Mouse (Mus musculus) liver, embryonic 11.5 days (tissue): Measurements from ENCODE around the gene Syngap1. TPM values are rescaled to one million over a fixed set of nuclear protein-coding genes. Genes with fewer than 3 reads are reported as not detected.

Source experiments
- ATAC-seq: fragments of 200-750 bp; cut with Nextera tagmentation; replicated peaks from 2 replicates; pipeline ENCODE4 v1.8.0; 2017; ENCODE audit warnings: moderate number of reproducible peaks, mild to moderate bottlenecking, moderate TSS enrichment, moderate library complexity; ENCODE audit not compliant: low FRiP score
- DNase-seq: peaks from one replicate; pipeline ENCODE4 v3.0.0-alpha.2; 2017; ENCODE audit warnings: low spot score
- H3K27ac ChIP-seq: fragments of 300-500 bp; sonication (generic); 2 replicates; pipeline ENCODE4 v1.5.1; 2014; ENCODE audit warnings: mild to moderate bottlenecking, low read depth, low read length, control low read depth
- H3K27me3 ChIP-seq: fragments of 300-500 bp; sonication (generic); replicated peaks from 2 replicates; pipeline ENCODE4 v1.6.1; 2014; ENCODE audit warnings: low read length, mixed read lengths; ENCODE audit not compliant: control insufficient read depth, insufficient read depth
- H3K36me3 ChIP-seq: fragments of 300-500 bp; sonication (generic); 2 replicates; pipeline ENCODE4 v1.6.1; 2014; ENCODE audit warnings: mild to moderate bottlenecking, low read length, moderate library complexity, mixed read lengths; ENCODE audit not compliant: control insufficient read depth, insufficient read depth
- H3K4me1 ChIP-seq: fragments of 300-500 bp; sonication (generic); replicated peaks from 2 replicates; pipeline ENCODE4 v1.6.1; 2014; ENCODE audit warnings: low read length, mixed read lengths; ENCODE audit not compliant: control insufficient read depth, insufficient read depth
- H3K4me2 ChIP-seq: fragments of 300-500 bp; sonication (generic); 2 replicates; pipeline ENCODE4 v1.6.1; 2014; ENCODE audit warnings: mild to moderate bottlenecking, control low read depth, moderate library complexity
- H3K4me3 ChIP-seq: fragments of 300-500 bp; sonication (generic); 2 replicates; pipeline ENCODE4 v1.5.1; 2014; ENCODE audit warnings: low read depth, low read length, control low read depth
- H3K9ac ChIP-seq: fragments of 300-500 bp; sonication (generic); 2 replicates; pipeline ENCODE4 v1.6.1; 2014; ENCODE audit warnings: low read depth, low read length, control low read depth
- H3K9me3 ChIP-seq: fragments of 300-500 bp; sonication (generic); 2 replicates; pipeline ENCODE4 v1.6.1; 2016; ENCODE audit warnings: low read length, inconsistent platforms, mixed read lengths; ENCODE audit not compliant: control insufficient read depth
- WGBS: fragments of 180-500 bp; shearing (Covaris S2); extraction: QIAGEN DNeasy Blood & Tissue Kit; methylation state at CpG from one replicate; pipeline ENCODE4 v1.1.7; 2014; 5-methylcytosine and 5-hydroxymethylcytosine counted together
- polyA plus RNA-seq: library from polyadenylated mRNA; unstranded; fragments of >200 nt; fragmentation: Nextera tagmentation; extraction: Ambion mirVana; gene quantifications from 2 replicates; pipeline ENCODE4 v1.2.1, GENCODE M21; 2014

Syngap1 gene
- polyA plus RNA-seq, 1 experiment from 2014 or later = 1.4 TPM

DNA sequence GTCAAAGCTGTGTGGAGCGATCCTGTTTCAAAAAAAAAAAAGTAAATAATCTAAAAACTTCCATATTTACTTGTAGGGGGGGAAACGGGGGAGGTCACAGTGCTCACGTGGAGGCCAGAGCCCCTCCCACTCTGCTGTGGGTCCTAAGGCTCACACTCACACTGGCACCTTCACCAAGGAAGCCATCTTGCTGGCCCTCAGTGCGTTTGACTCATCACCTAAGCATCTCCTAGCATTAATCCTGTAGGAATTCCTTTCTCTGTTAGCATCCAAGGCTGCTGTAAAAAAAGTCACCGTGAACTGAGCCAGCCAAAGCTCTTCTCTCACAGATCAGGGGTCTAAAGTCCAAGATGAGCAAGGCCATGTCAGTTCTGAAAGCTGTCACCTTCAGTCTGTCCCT is 15.3 kb downstream of the Syngap1 start:
- peak overlapping the region; percentile 69 for H3K27ac ChIP-seq
- H3K9me3 ChIP-seq = no peaks in the 10 kb centered on the region
- 72% methylated on average over 5 of the region's 5 CpGs for WGBS
- peaks cover 48% of the 10 kb centered on the region for H3K4me1 ChIP-seq
- peak overlapping the region; percentile 58 for H3K9ac ChIP-seq
- DNase-seq (no peak), ATAC-seq (no peak)
- H3K4me3 ChIP-seq = peak overlapping the region; percentile 35; the same call in 1 of the 2 replicates
- H3K36me3 ChIP-seq = peaks cover 9% of the 10 kb centered on the region
- 0 out of 2 replicates have a peak, but pooled peaks cover 3% of the 10 kb centered on the region for H3K27me3 ChIP-seq
- peak overlapping the region; percentile 65 for H3K4me2 ChIP-seq

- H3K9ac ChIP-seq = peak overlapping the region; percentile 61
- 0 out of 2 replicates have a peak, but pooled peaks cover 3% of the 10 kb centered on the region for H3K27me3 ChIP-seq
- no peaks in the 10 kb centered on the region for H3K9me3 ChIP-seq
- peak; percentile 85 for ATAC-seq
- peaks cover 9% of the 10 kb centered on the region for H3K36me3 ChIP-seq
- 49% methylated on average over 18 of the region's 18 CpGs for WGBS
- peak overlapping the region; percentile 35; the same call in 1 of the 2 replicates for H3K4me3 ChIP-seq
- DNase-seq = no peak
- H3K4me2 ChIP-seq = peak overlapping the region; percentile 65
- peaks cover 42% of the 10 kb centered on the region for H3K4me1 ChIP-seq
- H3K27ac ChIP-seq = peak overlapping the region; percentile 69
These were observed 15.8 kb downstream of the Syngap1 start for GRCm38 (mm10) chr17:26956895-26957294.

DNA sequence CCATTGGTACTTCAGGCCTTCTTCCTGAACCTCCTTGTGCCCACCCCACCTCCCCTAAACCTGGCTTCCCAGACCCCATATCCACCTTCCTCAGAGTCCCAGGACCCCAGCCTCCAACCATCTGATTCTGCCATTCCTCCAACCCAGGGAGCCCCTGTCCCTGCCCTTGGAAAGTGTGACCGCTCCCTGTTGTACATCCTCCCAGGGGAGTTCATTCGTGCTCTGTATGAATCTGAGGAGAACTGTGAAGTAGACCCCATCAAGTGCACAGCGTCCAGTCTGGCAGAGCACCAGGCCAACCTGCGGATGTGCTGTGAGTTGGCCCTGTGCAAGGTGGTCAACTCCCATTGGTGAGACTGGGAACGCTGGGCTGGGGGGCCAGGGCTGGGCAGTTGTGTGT is 16.8 kb downstream of the Syngap1 start:
- ATAC-seq = no peak
- Histone ChIP-seq H3K27ac (no peak overlapping the region), H3K27me3 (0 out of 2 replicates have a peak, but pooled peaks cover 3% of the 10 kb centered on the region), H3K4me3 (no peak overlapping the region), H3K9me3 (no peaks in the 10 kb centered on the region), H3K9ac (no peak overlapping the region), H3K4me1 (peaks cover 32% of the 10 kb centered on the region), H3K4me2 (no peak overlapping the region; the same call in 1 of the 2 replicates), H3K36me3 (peaks cover 13% of the 10 kb centered on the region)
- no peak for DNase-seq
- 92% methylated on average over 5 of the region's 5 CpGs for WGBS

GRCm38 (mm10) chr17:26958880-26959279 is 17.8 kb downstream of the Syngap1 start:
- Histone ChIP-seq H3K36me3 (peaks cover 13% of the 10 kb centered on the region), H3K9me3 (no peaks in the 10 kb centered on the region), H3K4me1 (peaks cover 22% of the 10 kb centered on the region), H3K9ac (no peak overlapping the region), H3K4me2 (no peak overlapping the region), H3K27ac (no peak overlapping the region), H3K27me3 (no peaks in the 10 kb centered on the region), H3K4me3 (no peak overlapping the region)
- no peak for ATAC-seq
- WGBS = 61% methylated on average over 5 of the region's 5 CpGs
- no peak for DNase-seq

GRCm38 (mm10) chr17:26959815-26960214 is 18.8 kb downstream of the Syngap1 start:
- Histone ChIP-seq H3K36me3 (peaks cover 14% of the 10 kb centered on the region), H3K9ac (no peak overlapping the region), H3K4me2 (no peak overlapping the region), H3K4me1 (peaks cover 16% of the 10 kb centered on the region), H3K27ac (no peak overlapping the region), H3K4me3 (no peak overlapping the region), H3K9me3 (no peaks in the 10 kb centered on the region), H3K27me3 (no peaks in the 10 kb centered on the region)
- no peak for DNase-seq
- 86% methylated on average over 4 of the region's 4 CpGs for WGBS
- no peak for ATAC-seq

- peaks cover 15% of the 10 kb centered on the region for H3K36me3 ChIP-seq
These were observed 20.7 kb downstream of the Syngap1 start for GRCm38 (mm10) chr17:26961572-26962240.

GRCm38 (mm10) chr17:26966993-26967392 is 25.9 kb downstream of the Syngap1 start:
- Histone ChIP-seq H3K4me2 (no peak overlapping the region), H3K36me3 (peaks cover 8% of the 10 kb centered on the region; the same call in 1 of the 2 replicates)
- no peak for ATAC-seq

More at GRCm38 (mm10) chr17:26961572-26962240, 20.7 kb downstream of the Syngap1 start:
- peaks cover 5% of the 10 kb centered on the region for H3K4me1 ChIP-seq
- H3K4me3 ChIP-seq = no peak overlapping the region
- no peak overlapping the region for H3K9ac ChIP-seq
- H3K9me3 ChIP-seq = no peaks in the 10 kb centered on the region
- H3K27ac ChIP-seq = no peak overlapping the region
- ATAC-seq (no peak), DNase-seq (no peak)
- WGBS = 91% methylated on average over 21 of the region's 21 CpGs
- no peak overlapping the region for H3K4me2 ChIP-seq
- H3K27me3 ChIP-seq = no peaks in the 10 kb centered on the region

GRCm38 (mm10) chr17:26967477-26967876 is 26.4 kb downstream of the Syngap1 start:
- DNase-seq = no peak
- Histone ChIP-seq H3K27ac (no peak overlapping the region), H3K36me3 (peaks cover 5% of the 10 kb centered on the region; the same call in 1 of the 2 replicates)

More at GRCm38 (mm10) chr17:26966993-26967392, 25.9 kb downstream of the Syngap1 start:
- H3K27me3 ChIP-seq = no peaks in the 10 kb centered on the region
- WGBS = 87% methylated on average over 11 of the region's 11 CpGs
- no peak overlapping the region for H3K9ac ChIP-seq
- no peaks in the 10 kb centered on the region for H3K9me3 ChIP-seq
- H3K27ac ChIP-seq = no peak overlapping the region
- no peak overlapping the region for H3K4me3 ChIP-seq
- H3K4me1 ChIP-seq = peaks cover 11% of the 10 kb centered on the region; the same call in 1 of the 2 replicates
- DNase-seq = no peak

DNA sequence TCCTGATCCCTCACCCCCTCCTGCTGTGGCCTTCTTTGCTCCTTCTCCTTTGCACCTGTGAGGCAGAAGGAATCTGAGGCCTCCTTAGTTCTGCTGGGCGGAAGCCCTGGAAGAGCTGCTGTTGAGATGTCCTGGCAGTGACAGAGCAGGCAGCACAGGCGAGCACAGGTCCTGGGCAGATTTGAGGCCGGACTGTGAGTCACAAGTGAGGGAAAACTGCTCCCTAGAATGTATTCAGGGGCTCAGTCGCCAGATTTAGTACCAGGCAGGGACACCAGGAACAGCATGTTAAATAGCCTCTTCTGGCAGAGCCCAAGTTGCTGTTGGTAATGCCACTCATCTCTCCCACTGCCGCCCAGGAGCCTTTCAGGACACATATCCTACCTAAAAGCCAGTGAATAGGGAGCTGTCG is 27.2 kb downstream of the Syngap1 start:
- no peaks in the 10 kb centered on the region for H3K9me3 ChIP-seq
- WGBS = 78% methylated on average over 6 of the region's 6 CpGs
- no peak for DNase-seq
- 0 out of 2 replicates have a peak, but pooled peaks cover 4% of the 10 kb centered on the region for H3K36me3 ChIP-seq
- no peak for ATAC-seq
- H3K4me1 ChIP-seq = peaks cover 12% of the 10 kb centered on the region; the same call in 1 of the 2 replicates
- no peaks in the 10 kb centered on the region for H3K27me3 ChIP-seq
- no peak overlapping the region for H3K4me2 ChIP-seq
- H3K27ac ChIP-seq = no peak overlapping the region
- H3K4me3 ChIP-seq = no peak overlapping the region
- no peak overlapping the region for H3K9ac ChIP-seq

More at GRCm38 (mm10) chr17:26967477-26967876, 26.4 kb downstream of the Syngap1 start:
- Histone ChIP-seq H3K4me3 (no peak overlapping the region), H3K9ac (no peak overlapping the region), H3K4me2 (no peak overlapping the region), H3K4me1 (peaks cover 12% of the 10 kb centered on the region; the same call in 1 of the 2 replicates), H3K9me3 (no peaks in the 10 kb centered on the region), H3K27me3 (no peaks in the 10 kb centered on the region)
- 91% methylated on average over 6 of the region's 6 CpGs for WGBS
- no peak for ATAC-seq
